Comparison of ENCODE assay signal across 9 mouse cellular contexts in genomic region chr15:99028874-99029458, GRCm38 (mm10). TPM values are rescaled to one million over a fixed set of nuclear protein-coding genes. Genes with fewer than 3 reads are reported as not detected.
DNase-seq lines count a peak whose midpoint lies in the region; ATAC-seq and TF ChIP-seq lines count a peak whose summit lies in the region.
"Had no signal": no experiment of that assay in that cellular context is flagged by ENCODE, and none has a peak within 500 bp of the region (broad histone marks: within the 10 kb centered on the region; RNA-seq: fewer than 3 reads in every experiment).

No protein-coding gene starts in this region.

- no peak for TF ChIP-seq POLR2A in lung, adult 2 months (IDR thresholded peaks at IDR 0.05; ENCODE audit: borderline replicate concordance, extremely low read depth, low read depth, low read length)

- intact Hi-C loops in gastrocnemius, postnatal 36 days (cut with DNase I) = no loop called here

- 0 out of 2 replicates have a peak, but pooled peaks cover 3% of the 10 kb centered on the region for H3K36me3 ChIP-seq in intestine, embryonic 15.5 days

- peak overlapping the region; percentile 97 for H3K27ac ChIP-seq in intestine, embryonic 15.5 days

- TF ChIP-seq CTCF in lung, adult 2 months (IDR thresholded peaks at IDR 0.05; ENCODE audit: insufficient read depth, low read length) = no peak

- peak overlapping the region; percentile 66 for H3K4me3 ChIP-seq in lung, adult 2 months (replicated peaks; ENCODE audit: extremely low read depth, low read depth, low read length)
- H3K4me3 ChIP-seq in intestine, embryonic 15.5 days (replicated peaks) = peak overlapping the region; percentile 61

- peak overlapping the region; percentile 78 for H3K4me2 ChIP-seq in intestine, embryonic 15.5 days (replicated peaks)

- no peak for DNase-seq in lung, adult 2 months
- no peak for DNase-seq in lung, postnatal 36 days
- DNase-seq in embryo, embryonic 10.5 days (ENCODE audit: low spot score) = peak; percentile 62
- peak; percentile 47 for DNase-seq in naive thymus-derived CD4-positive, alpha-beta T cell, adult 2 months (ENCODE audit: low read depth)
- no peak for DNase-seq in cerebellum, adult 11 months
- DNase-seq in urinary bladder, postnatal 25 days (ENCODE audit: low spot score) = no peak
- no peak for DNase-seq in gastrocnemius, postnatal 36 days

- WGBS in lung, adult 2 months = 5% methylated on average over 10 of the region's 10 CpGs
- 2% methylated on average over 10 of the region's 10 CpGs for WGBS in intestine, embryonic 15.5 days

- peaks cover 6% of the 10 kb centered on the region for H3K4me1 ChIP-seq in lung, adult 2 months (ENCODE audit: control insufficient read depth, insufficient read depth, low read length)
- peaks cover 26% of the 10 kb centered on the region; the same call in 1 of the 2 replicates for H3K4me1 ChIP-seq in intestine, embryonic 15.5 days (replicated peaks)

- no peaks in the 10 kb centered on the region for H3K9me3 ChIP-seq in intestine, embryonic 15.5 days

- no peaks in the 10 kb centered on the region for H3K27me3 ChIP-seq in intestine, embryonic 15.5 days (replicated peaks)

- peak overlapping the region; percentile 72 for H3K9ac ChIP-seq in intestine, embryonic 15.5 days

- ATAC-seq in intestine, embryonic 15.5 days = peak; percentile 8; the same call in 1 of the 2 replicates

RNA-seq across cellular contexts. Expression of gene Tuba1c, which starts 0.7 kb away (rescaled TPM):
- 72.7 and 91.7 TPM in 2 replicates for polyA plus RNA-seq in lung, adult 2 months (2012; rRNA removed)
- 253 and 271 TPM in 2 replicates for polyA plus RNA-seq in intestine, embryonic 15.5 days (2015; fragmentation: Nextera tagmentation; extraction: Ambion mirVana)
- total RNA-seq in gastrocnemius, postnatal 36 days (2021) = 1 to 10 TPM; 8.2 to 9.4 TPM

RNA-seq across cellular contexts. Expression of gene Prph, which starts 26.0 kb away (rescaled TPM):
- polyA plus RNA-seq in lung, adult 2 months (2012; rRNA removed) = 0.71 and 1.0 TPM in 2 replicates
- 46.9 and 48.1 TPM in 2 replicates for polyA plus RNA-seq in intestine, embryonic 15.5 days (2015; fragmentation: Nextera tagmentation; extraction: Ambion mirVana)
- total RNA-seq in gastrocnemius, postnatal 36 days (2021) = 1 to 10 TPM in 1 of 2 experiments, under 1 TPM in 1; 0.42 to 1.2 TPM

RNA-seq across cellular contexts. Expression of gene Troap, which starts 45.4 kb away (rescaled TPM):
- polyA plus RNA-seq in lung, adult 2 months (2012; rRNA removed) = 0.84 and 1.3 TPM in 2 replicates
- 24.7 and 25.4 TPM in 2 replicates for polyA plus RNA-seq in intestine, embryonic 15.5 days (2015; fragmentation: Nextera tagmentation; extraction: Ambion mirVana)
- under 1 TPM; 0.62 to 0.69 TPM for total RNA-seq in gastrocnemius, postnatal 36 days (2021)

RNA-seq across cellular contexts. Expression of gene C1ql4, which starts 58.7 kb away (rescaled TPM):
- polyA plus RNA-seq in lung, adult 2 months (2012; rRNA removed) = not detected in 2 replicates
- polyA plus RNA-seq in intestine, embryonic 15.5 days (2015; fragmentation: Nextera tagmentation; extraction: Ambion mirVana) = 0.09 TPM in 1 of 2 replicates, not detected in the other
- total RNA-seq in gastrocnemius, postnatal 36 days (2021) = not detected
- polyA plus RNA-seq: cortical plate, adult 2 months had no signal

Comparison
In these comparisons a context has a peak if more than half of its experiments do, and no peak if none do; other contexts are left out.
1. DNase-seq: peak in embryo, embryonic 10.5 days (single experiment) and naive thymus-derived CD4-positive, alpha-beta T cell, adult 2 months (single experiment); none in lung, adult 2 months (single experiment), lung, postnatal 36 days (single experiment), cerebellum, adult 11 months (single experiment), urinary bladder, postnatal 25 days (single experiment) and gastrocnemius, postnatal 36 days (0 of 2).
2. RNA of gene Prph, which starts 26.0 kb away (polyA plus RNA-seq): 46.9 to 48.1 TPM in intestine, embryonic 15.5 days; 0.71 to 1.0 TPM in lung, adult 2 months; every median in the first group is over 10 times any median in the second.
3. RNA of gene Troap, which starts 45.4 kb away (polyA plus RNA-seq): 24.7 to 25.4 TPM in intestine, embryonic 15.5 days; 0.84 to 1.3 TPM in lung, adult 2 months; every median in the first group is over 10 times any median in the second.